Mouse (Mus musculus): ENCODE results near the gene Vrtn.

Vrtn gene

DNA sequence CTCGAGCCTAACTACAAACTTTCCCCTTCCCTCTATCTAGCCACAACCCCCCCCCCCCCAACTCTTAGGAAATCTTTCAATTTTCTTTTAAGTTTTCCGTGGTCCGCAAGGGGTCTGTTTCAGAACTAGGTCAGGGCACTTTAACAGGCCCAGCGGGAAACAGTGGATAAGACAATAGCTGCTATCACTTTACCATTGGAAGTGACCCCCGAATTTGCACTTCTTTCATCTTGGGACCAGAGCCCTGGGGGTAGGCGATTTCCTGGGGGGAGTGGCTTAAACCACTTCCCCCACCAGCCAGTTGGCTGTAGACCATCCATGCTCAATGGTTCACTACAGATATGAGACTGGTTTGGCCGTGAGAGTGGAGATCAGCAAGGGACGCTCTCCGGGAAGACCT lies at the start of gene Vrtn:
Vrtn (plus strand) TSS at position 366 of the 400 bp plus-strand sequence.
- no peak for DNase-seq (ENCODE audit: low spot score in 2 of 2)

GRCm38 (mm10) chr12:84598324-84598723 lies 42.5 kb upstream of the Vrtn start:
- no peak for DNase-seq (ENCODE audit: low spot score in 2 of 2)

DNA sequence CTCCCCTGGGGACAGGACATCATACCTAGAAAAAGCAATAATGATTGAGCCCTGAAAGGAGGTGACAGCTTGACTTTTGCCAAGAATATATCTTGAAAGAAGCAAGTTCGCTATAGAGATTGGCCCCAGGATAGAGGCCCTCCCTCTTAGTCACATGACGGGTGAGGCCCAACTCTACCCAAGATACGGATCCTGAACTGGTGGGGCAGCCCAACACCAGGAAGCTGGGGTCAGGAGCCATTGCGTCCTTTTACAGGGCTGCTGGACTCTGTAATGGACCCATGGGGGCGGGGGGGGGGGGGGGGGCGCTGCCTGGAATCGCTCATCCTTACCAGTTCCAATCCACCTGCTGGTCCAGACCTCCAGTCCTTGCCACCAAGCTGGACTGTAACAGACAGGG lies 36.8 kb upstream of the Vrtn start:
- no peak for DNase-seq (ENCODE audit: low spot score in 2 of 2)

DNA sequence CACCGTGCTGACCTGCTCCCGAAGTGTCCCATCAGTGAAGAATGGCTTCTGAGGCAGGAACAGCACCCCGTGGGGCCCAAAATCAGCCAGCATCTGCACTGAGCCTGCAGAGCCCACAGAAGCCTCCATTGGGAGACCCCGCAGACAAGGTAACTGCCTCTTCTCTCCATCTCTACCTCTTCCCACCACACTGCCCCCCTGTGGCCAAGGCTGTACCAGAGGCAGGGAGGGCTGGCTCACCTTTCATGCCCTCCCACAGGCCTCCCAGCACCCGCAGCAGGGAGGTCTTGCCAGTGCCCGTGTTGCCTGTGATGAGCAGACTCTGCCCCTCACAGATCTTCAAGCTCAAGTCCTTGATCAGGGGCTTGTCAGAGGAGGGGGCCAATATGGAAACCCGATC lies 35.0 kb upstream of the Vrtn start:
- DNase-seq (ENCODE audit: low spot score in 2 of 2), result peak in 1 of 2 experiments; percentile 5

GRCm38 (mm10) chr12:84611718-84612117 lies 29.1 kb upstream of the Vrtn start:
- no peak for DNase-seq (ENCODE audit: low spot score in 2 of 2)

GRCm38 (mm10) chr12:84612518-84612917 lies 28.3 kb upstream of the Vrtn start:
- DNase-seq (ENCODE audit: low spot score in 2 of 2), result no peak

DNA sequence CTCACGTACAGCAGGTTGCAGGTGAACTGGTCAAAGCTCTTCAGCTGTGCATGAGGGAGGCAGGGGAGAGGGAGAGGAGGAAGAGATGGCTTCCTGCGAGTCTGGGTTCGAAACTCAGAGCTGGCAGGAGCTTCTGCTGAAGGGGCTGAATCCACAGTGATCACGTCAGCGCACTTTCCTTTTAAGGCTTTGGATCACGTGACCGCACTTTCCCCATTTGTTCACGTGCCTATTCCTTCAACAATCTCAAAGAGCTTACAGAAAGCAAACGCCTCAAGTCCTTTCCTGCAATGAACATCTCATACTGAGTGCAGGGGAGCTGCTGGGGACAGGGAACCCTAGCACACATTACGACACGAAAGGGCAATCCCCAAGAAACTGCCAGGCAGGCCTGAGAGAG lies 26.8 kb upstream of the Vrtn start:
- no peak for DNase-seq (ENCODE audit: low spot score in 2 of 2)

- no peak for DNase-seq (ENCODE audit: low spot score in 2 of 2)
Observed at GRCm38 (mm10) chr12:84614524-84614923, 26.3 kb upstream of the Vrtn start.

GRCm38 (mm10) chr12:84616977-84617630 lies 23.7 kb upstream of the Vrtn start, which contains the start of gene Abcd4:
Abcd4 (minus strand) TSS chr12:84617413.
- peak; percentile 84 to 89 for DNase-seq (ENCODE audit: low spot score in 2 of 2)

- peak in 1 of 2 experiments; percentile 7 for DNase-seq (ENCODE audit: low spot score in 2 of 2)
Observed at GRCm38 (mm10) chr12:84617663-84618062, 23.2 kb upstream of the Vrtn start.

- no peak for DNase-seq (ENCODE audit: low spot score in 2 of 2)
Observed at GRCm38 (mm10) chr12:84620975-84621374, 19.8 kb upstream of the Vrtn start.

- no peak for DNase-seq (ENCODE audit: low spot score in 2 of 2)
Observed at GRCm38 (mm10) chr12:84624601-84625000, 16.2 kb upstream of the Vrtn start.

- DNase-seq (ENCODE audit: low spot score in 2 of 2), result no peak
Observed at GRCm38 (mm10) chr12:84625116-84625515, 15.7 kb upstream of the Vrtn start.

DNA sequence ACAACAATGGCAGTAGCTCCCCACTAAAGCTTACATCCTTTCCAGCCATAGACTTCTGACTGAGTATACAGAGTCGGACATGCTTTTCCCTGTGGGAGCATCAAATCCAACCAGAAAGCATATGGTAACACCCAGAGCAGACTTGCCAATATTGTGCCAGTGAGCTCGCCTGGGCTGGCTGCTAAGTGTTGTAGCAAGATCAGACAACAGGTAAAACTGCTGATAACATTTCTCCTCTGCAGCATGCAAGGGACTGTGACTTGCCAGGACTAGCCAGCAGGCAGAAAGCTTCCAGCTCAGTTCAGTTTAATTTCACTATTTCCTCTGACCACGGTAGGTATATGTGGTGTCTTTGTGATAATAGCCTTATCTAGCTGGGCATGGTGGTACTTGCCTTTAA lies 9.0 kb upstream of the Vrtn start:
- DNase-seq (ENCODE audit: low spot score in 2 of 2), result no peak

GRCm38 (mm10) chr12:84640253-84640652 lies 566 bp upstream of the Vrtn start:
- no peak for DNase-seq (ENCODE audit: low spot score in 2 of 2)

- no peak for DNase-seq (ENCODE audit: low spot score in 2 of 2)
Observed at GRCm38 (mm10) chr12:84650234-84650633, 9.4 kb downstream of the Vrtn start.

DNA sequence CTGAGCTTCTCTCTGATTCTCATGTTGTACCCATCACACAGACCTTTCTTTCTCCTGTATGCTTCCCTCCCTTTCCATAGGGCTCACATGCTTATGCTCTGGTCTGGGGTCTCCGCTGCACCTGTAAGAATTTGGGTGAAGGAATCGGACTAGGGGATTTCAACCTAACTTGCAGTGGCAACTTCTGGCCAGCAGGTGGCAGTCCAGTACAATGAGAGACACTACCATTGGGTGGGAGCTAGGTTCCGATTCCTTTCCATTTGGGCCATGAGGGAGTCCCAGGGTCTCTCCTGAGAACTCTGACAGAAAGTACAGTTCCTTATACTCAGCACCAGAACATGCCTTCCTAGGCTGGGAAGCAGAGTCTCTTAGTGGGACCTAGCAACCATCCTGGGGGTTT lies 13.1 kb downstream of the Vrtn start:
- peak in 1 of 2 experiments; percentile 57 for DNase-seq (ENCODE audit: low spot score in 2 of 2)

DNA sequence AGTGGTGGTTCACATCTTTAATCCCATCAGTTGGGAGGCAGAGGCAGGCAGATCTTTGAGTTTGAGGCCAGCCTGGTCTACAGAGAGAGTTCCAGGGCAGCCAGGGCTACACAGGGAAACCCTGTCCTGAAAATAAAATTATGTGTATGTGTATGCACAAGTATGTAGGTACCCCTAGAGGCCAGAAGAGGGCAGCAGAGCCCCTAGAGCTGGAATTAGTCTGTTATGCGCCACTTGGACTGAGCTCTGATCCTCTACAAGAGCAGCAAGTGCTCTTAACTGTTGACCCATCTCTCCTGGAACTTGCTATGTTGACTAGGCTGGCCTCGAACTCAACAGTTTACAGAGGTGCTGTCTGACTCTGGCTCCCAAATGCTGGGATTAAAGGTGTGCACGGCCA lies 29.7 kb downstream of the Vrtn start:
- DNase-seq (ENCODE audit: low spot score in 2 of 2), result peak in 1 of 2 experiments; percentile 16

DNA sequence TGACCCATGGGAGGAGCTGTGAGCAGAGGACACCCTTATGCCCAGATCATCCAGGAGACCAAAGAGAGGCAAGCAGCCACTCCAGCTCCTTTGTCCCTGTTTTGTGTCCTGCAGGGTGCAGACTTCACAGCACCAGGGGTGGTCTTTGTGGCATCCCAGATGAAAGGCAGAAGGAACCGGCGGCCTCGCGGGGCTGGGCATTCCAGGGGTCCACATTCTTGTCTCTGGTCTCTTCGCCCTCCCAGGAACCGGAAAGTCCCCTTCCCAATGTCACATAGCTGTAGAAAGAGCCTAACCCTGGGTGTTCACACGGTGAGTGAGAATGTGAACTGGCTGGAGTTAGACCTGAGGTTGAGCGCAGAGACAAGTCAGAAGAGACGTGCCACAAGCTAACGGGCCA lies 30.8 kb downstream of the Vrtn start:
- no peak for DNase-seq (ENCODE audit: low spot score in 2 of 2)

DNA sequence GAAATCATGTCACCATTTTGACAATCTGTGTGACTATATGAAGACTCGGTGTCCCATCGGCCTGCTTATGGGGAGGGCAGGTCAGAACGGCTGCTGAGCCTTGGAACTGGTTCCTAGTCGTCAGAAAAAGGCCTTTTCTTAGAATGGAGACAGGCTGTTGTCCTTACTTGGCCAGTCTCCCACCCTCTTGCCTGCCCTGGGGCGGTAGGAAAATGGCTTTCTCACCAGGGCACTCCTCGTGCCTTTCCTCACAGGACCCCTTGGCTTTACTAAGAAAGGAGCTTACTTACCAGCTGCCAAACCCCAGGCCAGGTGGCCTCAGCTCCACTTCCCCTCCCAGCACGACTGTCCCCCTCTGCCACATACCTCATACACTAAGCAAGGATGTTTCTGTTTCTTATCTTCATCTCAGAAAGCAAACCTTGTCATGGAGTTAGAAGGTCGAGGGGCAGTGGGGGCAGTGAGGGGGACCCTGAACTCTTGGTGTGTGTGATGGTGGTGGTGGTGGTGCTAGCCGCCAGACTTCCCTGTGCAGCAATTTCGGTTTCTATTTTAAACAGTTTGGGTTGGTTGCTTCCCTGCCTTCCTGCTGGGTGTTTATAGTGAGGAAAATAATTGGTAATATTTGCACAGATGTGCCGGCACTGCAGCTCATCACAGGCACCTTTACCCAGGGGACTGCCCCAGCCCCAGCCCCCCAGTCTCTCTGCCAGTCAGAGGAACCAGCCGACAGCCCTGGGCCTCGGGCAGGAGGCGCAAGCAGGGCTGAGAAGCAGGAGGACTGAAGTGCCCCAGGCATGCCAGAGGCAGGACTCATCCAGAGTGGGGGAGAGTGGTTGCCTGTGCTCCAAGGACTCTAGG lies 34.1 kb downstream of the Vrtn start:
- DNase-seq (ENCODE audit: low spot score in 2 of 2), result peak in 1 of 2 experiments; percentile 10

GRCm38 (mm10) chr12:84676011-84676410 lies 35.2 kb downstream of the Vrtn start:
- DNase-seq (ENCODE audit: low spot score in 2 of 2), result no peak

GRCm38 (mm10) chr12:84684569-84684968 lies 43.8 kb downstream of the Vrtn start:
- DNase-seq (ENCODE audit: low spot score in 2 of 2), result no peak

DNA sequence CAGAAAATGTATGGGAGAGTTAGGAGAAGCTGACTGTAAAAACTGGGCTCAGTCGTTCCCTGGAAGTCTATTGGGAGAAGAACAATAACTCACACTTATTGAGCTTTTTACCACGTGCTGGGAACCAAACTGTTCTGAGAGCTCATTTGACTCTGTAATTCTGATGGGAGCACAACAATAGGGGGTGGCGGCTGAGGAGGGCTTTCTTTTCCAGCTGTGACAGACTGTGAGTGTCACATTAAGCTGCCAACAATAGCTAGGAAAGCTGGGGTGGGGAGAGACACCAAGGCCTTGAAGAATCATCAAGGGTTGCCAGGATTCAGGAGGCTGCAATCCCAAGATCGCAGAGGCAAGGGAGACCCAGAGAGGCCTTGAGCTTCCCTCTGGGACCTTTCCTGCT lies 45.4 kb downstream of the Vrtn start:
- no peak for DNase-seq (ENCODE audit: low spot score in 2 of 2)
